Mouse (Mus musculus): ENCODE data around the gene Txnip.
A peak's percentile ranks its signal among the peaks of the same experiment; 100 is the strongest.

Gene Txnip

DNA sequence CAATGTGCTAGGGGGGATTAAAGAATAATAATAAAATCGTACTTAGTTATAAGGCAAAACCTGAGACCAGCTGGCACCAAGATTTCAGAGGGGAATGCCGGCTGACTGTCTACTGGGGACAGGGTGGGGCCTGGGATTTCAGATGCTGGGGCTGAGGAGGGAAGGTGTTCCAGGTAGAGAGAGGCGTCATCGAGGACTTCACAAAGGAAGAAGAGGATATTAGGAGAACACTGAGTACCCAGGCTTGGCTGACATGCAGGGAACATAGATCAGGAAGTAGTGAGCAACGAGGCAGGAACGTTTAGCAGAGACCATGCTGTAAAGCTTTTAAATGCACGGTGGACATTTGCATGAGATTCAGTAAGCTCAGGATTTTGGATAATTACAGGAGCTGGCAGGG, 5.9 kb upstream of the Txnip start:
- no peak for DNase-seq

DNA sequence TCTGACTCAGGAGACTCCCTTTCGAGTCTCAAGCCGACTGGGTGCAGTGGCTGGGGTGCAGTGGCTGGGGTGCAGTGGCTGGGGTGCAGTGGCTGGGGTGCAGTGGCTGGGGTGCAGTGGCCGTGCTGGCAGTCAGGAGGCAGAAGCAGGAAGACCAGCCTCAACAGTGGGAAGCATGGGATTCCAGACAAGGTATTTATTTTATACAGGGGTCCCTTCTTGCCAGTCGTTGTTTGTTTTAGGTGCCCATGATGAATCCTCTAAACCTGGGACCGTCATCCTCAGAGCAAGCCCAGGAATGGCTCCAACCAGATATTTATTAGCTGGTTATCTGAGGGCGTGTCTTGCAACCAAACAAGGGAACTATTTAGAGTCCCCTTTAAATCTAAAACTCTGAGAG, 4.2 kb upstream of the Txnip start:
- DNase-seq, result no peak

DNA sequence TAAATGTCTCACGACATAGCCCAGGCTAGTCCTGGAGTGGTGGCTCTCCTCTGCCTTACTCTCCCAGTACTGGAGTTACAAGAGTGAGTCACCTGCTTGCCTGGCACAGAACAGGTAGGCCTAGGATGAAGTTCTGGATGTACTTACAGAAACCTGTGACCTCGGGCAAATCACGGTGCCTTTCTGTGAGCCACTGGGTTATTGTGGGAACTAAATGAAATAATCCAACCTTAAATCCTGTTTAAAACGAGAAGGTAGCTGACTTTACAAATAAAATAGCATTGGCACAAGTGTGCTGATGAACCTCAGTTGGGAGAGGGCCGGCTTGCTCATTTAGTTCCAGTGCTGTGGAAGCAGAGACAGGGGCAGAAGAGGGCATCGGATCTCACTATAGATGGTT, 3.5 kb upstream of the Txnip start:
- DNase-seq, result no peak

DNA sequence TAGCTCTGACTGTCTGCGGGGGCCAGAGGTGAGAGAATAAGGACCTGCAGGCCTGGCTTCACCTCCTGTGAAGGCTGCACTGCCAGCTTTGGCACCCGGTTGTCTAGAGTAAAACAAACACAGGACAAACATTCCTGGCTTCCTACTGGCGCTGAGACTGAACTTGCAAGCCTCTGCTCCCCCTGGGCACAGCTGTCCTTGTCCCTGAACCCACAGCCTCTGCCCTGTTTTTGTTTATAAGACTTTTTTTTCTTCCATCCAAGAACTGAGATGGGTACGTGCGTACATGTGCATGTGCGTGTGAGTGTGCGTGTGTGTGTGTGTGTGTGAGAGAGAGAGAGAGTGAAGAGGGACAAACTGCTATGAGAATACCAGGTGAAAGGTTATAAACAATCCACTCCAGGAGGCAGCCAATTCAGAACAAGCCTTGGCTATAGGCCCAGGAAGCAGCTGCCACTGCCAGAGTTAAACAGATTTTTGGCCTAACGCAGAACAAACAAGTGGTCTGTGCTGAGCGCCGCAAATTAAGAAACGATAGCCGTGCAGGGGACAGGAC, 2.6 kb upstream of the Txnip start:
- peak; percentile 34 to 40 for DNase-seq

DNA sequence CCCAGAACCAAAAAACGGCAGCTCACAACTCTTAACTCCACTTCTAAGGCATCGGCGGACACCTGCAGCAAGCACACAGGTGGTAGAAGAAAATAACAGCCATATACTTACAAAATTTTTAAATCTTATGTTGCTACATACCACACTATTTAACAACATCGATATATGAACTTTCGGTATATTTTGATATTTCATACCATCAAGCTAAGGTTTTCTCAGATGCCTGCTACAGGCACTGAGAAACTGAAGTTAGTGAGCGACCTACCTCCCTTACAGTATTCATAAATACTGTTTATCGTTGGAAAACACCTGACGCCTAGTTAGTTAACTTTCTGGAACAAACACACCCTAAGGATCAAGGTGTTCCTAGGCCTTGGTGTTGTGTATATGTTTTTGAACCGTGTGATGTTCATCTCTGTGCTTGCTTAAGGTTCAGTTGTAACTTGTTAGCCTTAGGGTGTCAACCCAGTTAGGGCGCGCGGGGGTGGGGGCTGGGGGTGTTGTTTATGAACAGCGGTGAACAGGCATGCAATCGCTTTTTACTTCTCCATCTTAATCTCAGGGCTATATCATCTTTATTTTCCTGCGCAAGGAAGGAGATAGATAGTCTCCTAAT, 1.6 kb upstream of the Txnip start:
- DNase-seq, result no peak

DNA sequence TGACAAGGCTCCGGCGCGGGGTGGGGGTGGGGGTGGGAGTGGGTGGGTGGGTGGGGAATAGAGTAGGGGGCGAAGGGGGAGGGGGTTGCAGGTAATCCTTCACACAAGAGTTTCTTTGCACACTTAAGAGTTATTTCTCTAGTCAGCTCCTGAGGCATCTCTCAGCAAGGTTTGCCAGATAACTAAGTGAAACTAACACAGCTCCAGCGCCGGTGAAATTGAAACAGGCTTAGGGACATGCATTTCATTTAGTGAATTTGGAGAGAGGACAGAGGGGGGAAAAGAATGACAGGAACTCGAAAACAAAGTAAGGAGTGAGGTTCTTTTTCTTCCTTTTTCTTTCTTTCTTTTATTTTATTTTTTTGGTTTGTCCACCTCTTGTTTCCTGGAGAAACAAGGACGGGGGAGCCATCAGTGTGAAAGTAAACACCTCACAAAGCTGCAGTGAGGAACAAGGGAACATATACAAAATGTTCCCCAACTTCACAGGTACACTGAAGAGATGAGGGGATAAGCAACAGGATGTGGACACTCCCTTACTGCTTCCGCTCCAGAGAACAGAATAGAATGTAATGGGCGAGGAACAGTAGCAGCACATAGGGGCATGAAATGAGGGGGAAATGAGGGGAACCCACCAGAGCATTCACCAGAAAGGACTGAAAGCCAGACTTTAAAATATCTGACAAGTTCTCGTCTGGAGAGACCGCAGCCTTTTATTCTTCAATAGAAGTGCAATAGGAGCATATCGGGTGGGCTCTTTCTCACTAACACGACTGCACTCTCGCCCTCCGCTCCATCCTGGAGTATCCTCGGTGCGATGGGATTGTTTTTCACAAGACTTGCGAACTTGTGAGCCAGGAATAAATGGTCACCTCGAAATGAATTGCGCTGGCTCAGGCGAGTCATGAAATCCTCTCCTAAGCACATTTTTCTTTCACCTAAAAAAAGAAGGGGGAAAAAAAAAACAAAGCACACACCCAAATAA, 814 bp upstream of the Txnip start:
- peak in 1 of 2 experiments; percentile 53 for DNase-seq

DNA sequence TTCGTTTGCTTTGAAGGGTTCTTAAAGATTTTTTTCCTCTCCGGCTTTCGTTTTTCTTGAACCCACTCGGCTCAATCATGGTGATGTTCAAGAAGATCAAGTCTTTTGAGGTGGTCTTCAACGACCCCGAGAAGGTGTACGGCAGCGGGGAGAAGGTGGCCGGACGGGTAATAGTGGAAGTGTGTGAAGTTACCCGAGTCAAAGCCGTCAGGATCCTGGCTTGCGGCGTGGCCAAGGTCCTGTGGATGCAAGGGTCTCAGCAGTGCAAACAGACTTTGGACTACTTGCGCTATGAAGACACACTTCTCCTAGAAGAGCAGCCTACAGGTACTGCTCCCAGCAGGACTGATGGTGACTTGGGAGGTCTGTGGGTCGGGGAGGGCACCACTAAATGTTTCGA, 402 bp downstream of the Txnip start:
- DNase-seq, result peak; percentile 58 to 60

DNA sequence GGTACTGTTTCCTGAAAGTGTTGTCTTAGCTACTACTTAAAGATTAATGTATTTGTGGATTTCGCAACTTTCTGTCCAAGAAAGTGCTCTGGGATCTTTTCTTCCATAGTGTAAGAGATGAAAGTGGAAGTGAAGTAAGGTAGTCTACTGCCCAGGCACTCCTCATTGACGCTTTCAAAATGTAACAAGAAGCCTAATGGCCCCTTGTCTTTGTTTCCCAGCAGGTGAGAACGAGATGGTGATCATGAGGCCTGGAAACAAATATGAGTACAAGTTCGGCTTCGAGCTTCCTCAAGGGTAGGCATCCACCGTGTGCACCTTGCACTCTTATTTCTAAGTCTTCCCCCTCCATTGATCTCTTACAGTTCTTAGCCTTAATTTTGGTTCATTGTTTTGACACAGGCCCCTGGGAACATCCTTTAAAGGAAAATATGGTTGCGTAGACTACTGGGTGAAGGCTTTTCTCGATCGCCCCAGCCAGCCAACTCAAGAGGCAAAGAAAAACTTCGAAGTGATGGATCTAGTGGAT, 975 bp downstream of the Txnip start:
- no peak for DNase-seq

DNA sequence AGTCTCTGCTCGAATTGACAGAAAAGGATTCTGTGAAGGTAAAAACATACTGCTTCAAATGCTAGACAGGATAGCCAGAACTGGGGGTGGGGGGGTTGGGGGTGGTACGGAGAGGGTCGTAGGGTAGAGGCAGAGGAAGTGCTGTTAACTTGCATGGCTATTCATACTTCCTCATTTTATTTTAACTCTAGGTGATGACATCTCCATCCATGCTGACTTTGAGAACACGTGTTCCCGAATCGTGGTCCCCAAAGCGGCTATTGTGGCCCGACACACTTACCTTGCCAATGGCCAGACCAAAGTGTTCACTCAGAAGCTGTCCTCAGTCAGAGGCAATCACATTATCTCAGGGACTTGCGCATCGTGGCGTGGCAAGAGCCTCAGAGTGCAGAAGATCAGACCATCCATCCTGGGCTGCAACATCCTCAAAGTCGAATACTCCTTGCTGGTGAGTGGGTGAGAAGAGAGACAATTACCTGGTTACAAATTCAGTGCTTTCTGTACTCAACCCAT, 1.7 kb downstream of the Txnip start:
- no peak for DNase-seq

DNA sequence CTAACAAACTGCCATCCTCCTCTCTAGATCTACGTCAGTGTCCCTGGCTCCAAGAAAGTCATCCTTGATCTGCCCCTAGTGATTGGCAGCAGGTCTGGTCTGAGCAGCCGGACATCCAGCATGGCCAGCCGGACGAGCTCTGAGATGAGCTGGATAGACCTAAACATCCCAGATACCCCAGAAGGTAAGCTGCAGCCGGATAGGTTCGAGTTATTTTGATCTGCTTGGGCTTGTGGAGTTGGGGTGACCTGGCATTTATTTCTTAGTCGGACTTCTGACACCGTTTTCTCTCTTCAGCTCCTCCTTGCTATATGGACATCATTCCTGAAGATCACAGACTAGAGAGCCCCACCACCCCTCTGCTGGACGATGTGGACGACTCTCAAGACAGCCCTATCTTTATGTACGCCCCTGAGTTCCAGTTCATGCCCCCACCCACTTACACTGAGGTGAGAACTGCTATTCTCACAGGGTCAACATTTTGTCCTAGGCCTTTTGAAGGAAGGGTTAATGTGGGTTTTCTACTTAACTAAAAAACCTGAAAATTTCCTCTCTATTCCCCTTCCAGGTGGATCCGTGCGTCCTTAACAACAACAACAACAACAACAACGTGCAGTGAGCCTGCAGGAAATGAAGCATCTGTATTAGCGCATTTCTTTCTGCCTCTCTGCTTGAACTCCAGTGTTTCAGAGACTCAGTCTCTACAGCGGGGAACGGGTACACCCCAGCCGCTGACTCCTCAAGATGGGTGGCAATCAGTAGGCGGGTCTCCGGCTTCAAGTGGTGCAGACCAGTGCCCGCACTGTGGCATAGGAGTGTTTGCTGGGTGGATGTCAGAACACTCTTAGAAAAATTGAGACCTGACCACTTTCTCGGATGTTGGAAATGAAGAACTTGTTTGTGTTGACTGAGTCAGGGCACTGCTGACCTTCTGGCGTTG, 2.4 kb downstream of the Txnip start:
- DNase-seq, result no peak

DNA sequence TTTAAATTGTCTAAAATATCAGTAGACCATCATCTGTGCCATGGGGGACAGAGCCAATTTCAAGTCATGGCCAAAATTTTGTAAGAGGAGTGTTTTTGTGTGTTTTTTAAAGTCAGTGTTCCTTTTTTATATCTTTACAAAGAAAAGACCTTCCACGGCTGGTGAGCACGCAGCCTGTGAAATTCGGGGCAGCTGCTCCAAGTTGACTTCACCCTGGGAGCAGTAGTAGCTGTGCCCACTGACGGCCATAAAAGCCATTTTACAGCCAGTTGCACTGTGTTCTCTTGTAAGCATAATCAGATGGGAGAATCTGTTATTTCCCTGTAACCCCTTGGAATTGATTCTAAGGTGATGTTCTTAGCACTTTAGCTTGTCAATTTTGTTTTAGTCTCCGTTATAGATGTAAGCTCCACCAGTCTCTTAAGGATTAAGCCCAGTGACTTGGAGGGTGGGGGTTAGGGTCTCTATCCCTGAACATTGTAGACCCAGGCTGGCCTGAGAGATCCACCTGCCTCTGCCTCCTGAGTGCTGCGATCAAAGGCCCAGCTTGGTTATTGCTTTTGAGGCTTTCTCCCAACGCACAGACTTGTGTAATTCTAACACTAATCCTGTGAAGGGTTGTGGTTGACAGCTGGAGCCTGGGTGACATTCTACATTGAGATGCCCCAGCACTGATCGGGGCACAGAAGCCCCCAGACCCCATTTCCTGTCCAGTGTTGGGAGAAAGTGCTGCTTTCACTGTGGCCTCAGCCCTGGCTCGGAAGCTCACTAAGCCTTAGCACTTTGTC, 3.3 kb downstream of the Txnip start:
- peak in 1 of 2 experiments; percentile 6 for DNase-seq

DNA sequence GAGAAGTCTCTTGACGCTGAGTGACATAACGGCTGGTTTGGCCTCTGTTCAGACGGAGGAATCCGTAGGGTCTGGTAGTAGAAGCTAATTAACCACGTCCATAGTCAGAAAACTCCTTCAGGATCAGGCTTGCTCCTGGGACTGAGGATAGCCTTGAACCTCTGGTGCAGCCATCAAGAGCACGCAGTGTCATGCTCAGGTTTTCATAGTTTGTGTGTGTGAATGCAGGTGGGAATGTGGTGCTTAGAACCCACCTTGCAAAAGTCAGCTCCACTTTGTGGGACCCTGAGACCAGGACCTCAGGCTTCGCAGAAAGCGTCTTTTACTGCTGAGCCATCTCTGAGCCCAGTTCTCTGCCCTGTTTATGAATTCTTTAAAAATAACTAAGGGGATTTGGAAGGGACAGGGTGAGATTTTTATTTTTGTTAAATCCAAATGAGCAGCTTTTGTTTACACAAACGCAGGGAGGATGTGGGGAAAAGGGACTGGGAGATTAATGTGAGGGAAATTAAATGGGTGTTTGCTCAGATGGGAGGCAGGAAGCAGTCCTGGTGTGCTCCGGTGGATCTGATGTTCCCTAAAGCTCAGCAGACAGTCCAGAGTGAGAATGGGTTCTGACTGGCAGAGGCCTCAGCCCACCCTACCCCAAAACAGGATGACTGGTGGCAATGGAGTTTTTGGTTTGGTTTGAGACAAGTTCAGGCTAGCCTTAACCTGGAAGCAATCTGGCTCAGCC, 4.4 kb downstream of the Txnip start:
- DNase-seq, result peak in 1 of 2 experiments; percentile 6

DNA sequence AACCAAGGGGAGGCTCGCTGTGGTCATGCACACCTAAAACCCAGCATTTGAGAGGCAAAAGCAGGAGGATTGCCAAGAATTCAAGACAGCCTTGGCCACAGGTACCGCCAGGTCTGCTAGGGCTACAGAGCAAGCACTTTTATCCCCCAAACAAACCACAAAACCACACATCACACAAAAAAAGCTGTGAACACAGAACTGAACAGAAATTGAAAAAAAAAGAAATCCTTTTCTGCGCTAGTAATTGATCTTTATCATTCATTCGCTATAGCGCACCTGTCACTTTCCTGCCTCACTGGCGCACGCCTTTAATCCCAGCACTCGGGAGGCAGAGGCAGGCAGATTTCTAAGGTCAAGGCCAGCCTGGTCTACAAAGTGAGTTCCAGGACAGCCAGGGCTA, 5.5 kb downstream of the Txnip start:
- DNase-seq, result peak in 1 of 2 experiments; percentile 19

DNA sequence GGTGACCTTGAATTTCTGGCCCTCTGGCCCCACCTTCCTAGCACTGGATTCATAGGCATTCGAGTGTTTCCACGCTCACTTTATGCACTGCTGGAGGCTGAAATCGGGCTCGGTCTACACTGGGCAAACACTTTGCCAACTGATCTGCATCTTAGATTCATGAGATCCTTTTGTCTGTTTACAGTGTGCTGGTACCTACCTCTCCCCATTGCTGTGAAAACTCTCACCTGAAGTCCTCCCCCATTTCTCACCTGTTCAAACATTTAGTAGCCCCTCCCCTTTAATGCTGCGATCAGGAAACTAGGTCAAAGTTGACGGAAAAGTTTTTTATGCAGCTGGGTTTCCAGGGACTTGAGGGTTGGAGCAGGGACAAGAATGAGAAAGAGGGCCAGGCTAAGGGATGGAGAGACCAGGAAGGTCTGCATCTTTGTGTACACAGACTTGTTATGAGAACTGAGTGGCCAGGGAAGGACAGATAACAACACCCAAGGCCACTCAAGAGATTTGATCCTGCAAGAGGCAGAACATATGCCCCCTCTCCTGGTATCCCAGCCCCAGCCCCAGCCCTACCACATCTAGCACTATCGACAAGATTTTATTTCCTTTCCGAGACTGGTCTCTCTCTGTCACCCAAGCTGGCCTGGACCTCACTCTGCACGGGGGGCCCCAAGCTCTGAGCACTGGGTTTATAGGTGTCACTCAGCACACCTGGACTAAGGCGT, 6.3 kb downstream of the Txnip start:
- no peak for DNase-seq

DNA sequence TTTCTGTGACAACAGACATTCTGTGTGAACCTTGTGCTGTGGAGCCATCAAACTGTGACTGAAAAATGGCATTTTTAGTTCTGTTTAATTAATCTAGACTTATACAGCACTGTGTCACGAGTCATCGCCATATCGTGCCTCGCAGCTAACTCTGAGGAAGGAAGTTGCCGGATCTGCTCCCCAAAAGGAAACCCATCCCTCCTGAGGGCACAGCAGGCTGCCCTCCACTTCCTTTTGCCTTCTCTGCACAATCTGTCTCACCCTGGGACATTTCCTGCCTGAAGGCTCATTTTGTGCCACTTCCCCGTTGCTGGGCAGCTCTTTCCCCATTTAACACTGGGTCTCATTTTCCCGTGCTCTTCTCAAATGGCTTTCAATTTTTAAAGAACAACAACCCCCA, 6.9 kb downstream of the Txnip start:
- DNase-seq, result peak; percentile 51 to 63

DNA sequence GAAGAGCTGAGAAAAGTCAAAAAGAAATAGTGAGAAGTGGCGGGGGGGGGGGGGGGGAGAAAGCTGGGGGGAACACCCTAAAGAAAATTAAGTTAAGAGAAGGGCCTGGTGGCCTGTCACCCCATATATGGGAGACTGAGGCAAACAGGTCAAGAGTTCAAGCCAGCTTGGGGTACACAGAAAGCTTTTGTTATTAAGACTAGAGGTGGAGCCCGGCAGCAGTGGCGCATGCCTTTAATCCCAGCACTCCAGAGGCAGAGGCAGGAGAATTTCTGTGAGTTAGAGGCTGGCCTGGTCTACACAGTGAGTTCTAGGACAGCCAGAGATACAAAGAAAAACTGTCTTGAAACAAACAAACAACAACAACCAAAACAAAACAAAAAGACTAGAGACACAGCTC, 7.3 kb downstream of the Txnip start:
- DNase-seq, result no peak

DNA sequence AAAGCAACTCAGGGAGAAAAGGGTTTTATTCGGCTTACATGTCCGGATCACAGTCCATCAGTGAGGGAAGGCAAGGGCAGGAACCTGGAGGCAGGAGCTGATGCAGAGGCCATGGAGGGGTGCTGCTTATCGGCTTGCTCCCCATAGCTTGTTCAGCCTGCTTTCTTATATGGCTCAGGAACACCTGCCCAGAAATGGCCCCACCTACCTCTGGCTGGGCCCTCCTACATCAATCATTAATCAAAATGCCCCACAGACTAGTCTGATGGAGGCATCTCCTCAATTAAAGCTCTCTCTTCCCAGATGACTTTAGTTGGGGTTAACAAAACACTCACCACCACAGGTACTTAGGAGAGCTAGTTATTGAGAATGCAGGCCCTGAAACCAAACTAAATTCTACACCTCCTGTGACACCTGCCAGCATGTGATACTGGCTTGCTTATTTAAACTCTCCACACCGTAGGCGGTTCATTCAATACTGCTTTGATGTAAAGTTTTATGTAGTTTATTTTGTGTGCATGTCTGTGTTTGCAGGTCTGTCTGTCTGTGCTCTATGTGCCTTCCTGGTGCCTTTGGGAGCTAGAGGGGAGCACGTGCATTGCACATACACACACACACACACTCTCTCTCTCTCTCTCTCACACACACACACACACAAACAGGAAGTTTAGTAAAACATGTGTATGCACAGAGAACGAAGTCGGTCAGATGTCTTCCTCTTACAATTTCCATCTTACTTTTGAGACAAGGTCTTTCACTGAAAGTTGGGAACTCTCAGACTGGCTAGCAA, 9.1 kb downstream of the Txnip start:
- DNase-seq, result no peak

DNA sequence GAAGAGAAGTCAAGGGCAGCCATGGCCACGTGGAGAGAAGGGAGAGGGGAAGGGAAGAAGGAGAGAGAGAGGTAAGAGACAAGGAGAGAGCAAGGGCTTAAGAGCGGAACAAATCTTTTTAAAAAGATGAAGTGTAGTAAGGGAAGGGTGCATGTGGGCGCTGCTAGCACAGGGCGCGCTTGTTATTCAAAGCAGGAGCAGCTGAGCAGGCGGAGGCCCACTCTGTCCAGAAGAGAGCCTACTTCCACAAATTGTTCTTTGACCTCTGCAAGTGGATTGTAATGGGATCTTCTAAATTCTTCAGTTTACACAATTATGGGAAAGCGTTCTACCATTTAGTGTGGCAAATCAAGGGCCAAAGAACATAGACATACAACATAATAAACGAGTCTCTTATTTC, 10.8 kb downstream of the Txnip start:
- no peak for DNase-seq

DNA sequence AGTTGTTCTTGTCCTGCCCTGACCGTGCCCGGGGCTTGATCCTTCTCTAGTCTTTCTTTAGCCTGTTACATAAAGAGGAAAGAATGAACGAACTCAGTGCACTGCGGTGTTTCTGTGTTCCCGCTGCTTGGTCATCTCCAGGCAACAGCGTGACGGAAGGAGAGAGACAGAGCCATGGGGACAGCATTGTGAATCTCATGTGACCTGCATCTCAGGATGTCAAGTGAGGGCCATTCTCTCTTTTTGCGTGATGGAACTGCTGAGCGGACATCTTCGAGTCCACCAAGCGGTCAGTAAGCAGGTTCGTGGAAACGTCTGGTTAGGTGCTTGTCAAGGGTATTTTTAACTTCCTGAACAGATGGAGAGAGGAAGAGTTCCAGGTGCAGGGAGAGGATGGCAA, 11.7 kb downstream of the Txnip start:
- no peak for DNase-seq
